Mouse (Mus musculus): ENCODE measurements around the gene Dnah2. TPM values are rescaled to one million over a fixed set of nuclear protein-coding genes. Genes with fewer than 3 reads are reported as not detected.

The Dnah2 gene
- polyA plus RNA-seq, 1 experiment = 0.22 TPM

- TF ChIP-seq POLR2A (IDR thresholded peaks at IDR 0.05; ENCODE audit: low read depth, low read length) = no peak
- no peak for TF ChIP-seq CTCF (IDR thresholded peaks at IDR 0.05; ENCODE audit: extremely low read depth, insufficient read length, insufficient replicate concordance, low read depth, low read length)
- Histone ChIP-seq H3K27me3 (ENCODE audit: control insufficient read depth, insufficient read depth, low read length) (no peaks in the 10 kb centered on the region), H3K36me3 (ENCODE audit: control insufficient read depth, insufficient read depth, low read length) (peaks cover 68% of the 10 kb centered on the region), H3K4me1 (ENCODE audit: control insufficient read depth, insufficient read depth, insufficient read length, low read length) (peaks cover 15% of the 10 kb centered on the region), H3K27ac (ENCODE audit: insufficient read depth, low read depth, low read length) (no peak overlapping the region), H3K4me3 (ENCODE audit: low read depth, low read length) (no peak overlapping the region)
- 92% methylated on average over 24 of the region's 24 CpGs for WGBS
These were observed 143.3 kb downstream of the Dnah2 start for GRCm38 (mm10) chr11:69405397-69406200.

GRCm38 (mm10) chr11:69404595-69405396 is 144.1 kb downstream of the Dnah2 start:
- no peaks in the 10 kb centered on the region for H3K27me3 ChIP-seq (ENCODE audit: control insufficient read depth, insufficient read depth, low read length)
- peaks cover 15% of the 10 kb centered on the region for H3K4me1 ChIP-seq (ENCODE audit: control insufficient read depth, insufficient read depth, insufficient read length, low read length)
- H3K36me3 ChIP-seq (ENCODE audit: control insufficient read depth, insufficient read depth, low read length) = peaks cover 76% of the 10 kb centered on the region
- no peak overlapping the region for H3K27ac ChIP-seq (ENCODE audit: insufficient read depth, low read depth, low read length)
- WGBS = 91% methylated on average over 24 of the region's 24 CpGs
- H3K4me3 ChIP-seq (ENCODE audit: low read depth, low read length) = no peak overlapping the region
- TF ChIP-seq POLR2A (IDR thresholded peaks at IDR 0.05; ENCODE audit: low read depth, low read length) = no peak
- no peak for TF ChIP-seq CTCF (IDR thresholded peaks at IDR 0.05; ENCODE audit: extremely low read depth, insufficient read length, insufficient replicate concordance, low read depth, low read length)

GRCm38 (mm10) chr11:69403691-69404594 is 145.0 kb downstream of the Dnah2 start:
- H3K4me3 ChIP-seq (ENCODE audit: low read depth, low read length) = no peak overlapping the region
- no peak overlapping the region for H3K27ac ChIP-seq (ENCODE audit: insufficient read depth, low read depth, low read length)
- H3K4me1 ChIP-seq (ENCODE audit: control insufficient read depth, insufficient read depth, insufficient read length, low read length) = peaks cover 15% of the 10 kb centered on the region
- H3K27me3 ChIP-seq (ENCODE audit: control insufficient read depth, insufficient read depth, low read length) = no peaks in the 10 kb centered on the region
- no peak for TF ChIP-seq POLR2A (IDR thresholded peaks at IDR 0.05; ENCODE audit: low read depth, low read length)
- TF ChIP-seq CTCF (IDR thresholded peaks at IDR 0.05; ENCODE audit: extremely low read depth, insufficient read length, insufficient replicate concordance, low read depth, low read length) = no peak
- WGBS = 91% methylated on average over 38 of the region's 38 CpGs
- H3K36me3 ChIP-seq (ENCODE audit: control insufficient read depth, insufficient read depth, low read length) = peaks cover 82% of the 10 kb centered on the region

GRCm38 (mm10) chr11:69401987-69402386 is 146.9 kb downstream of the Dnah2 start:
- Histone ChIP-seq H3K27me3 (ENCODE audit: control insufficient read depth, insufficient read depth, low read length) (no peaks in the 10 kb centered on the region), H3K36me3 (ENCODE audit: control insufficient read depth, insufficient read depth, low read length) (peaks cover 71% of the 10 kb centered on the region), H3K4me3 (ENCODE audit: low read depth, low read length) (no peak overlapping the region), H3K27ac (ENCODE audit: insufficient read depth, low read depth, low read length) (no peak overlapping the region), H3K4me1 (ENCODE audit: control insufficient read depth, insufficient read depth, insufficient read length, low read length) (peaks cover 4% of the 10 kb centered on the region; the same call in 1 of the 2 replicates)
- TF ChIP-seq CTCF (IDR thresholded peaks at IDR 0.05; ENCODE audit: extremely low read depth, insufficient read length, insufficient replicate concordance, low read depth, low read length) = no peak
- no peak for TF ChIP-seq POLR2A (IDR thresholded peaks at IDR 0.05; ENCODE audit: low read depth, low read length)
- 88% methylated on average over 12 of the region's 12 CpGs for WGBS

GRCm38 (mm10) chr11:69401210-69401637 is 147.7 kb downstream of the Dnah2 start:
- 9% methylated on average over 22 of the region's 22 CpGs for WGBS
- peaks cover 5% of the 10 kb centered on the region for H3K4me1 ChIP-seq (ENCODE audit: control insufficient read depth, insufficient read depth, insufficient read length, low read length)
- no peaks in the 10 kb centered on the region for H3K27me3 ChIP-seq (ENCODE audit: control insufficient read depth, insufficient read depth, low read length)
- peaks cover 63% of the 10 kb centered on the region for H3K36me3 ChIP-seq (ENCODE audit: control insufficient read depth, insufficient read depth, low read length)
- no peak overlapping the region for H3K27ac ChIP-seq (ENCODE audit: insufficient read depth, low read depth, low read length)
- TF ChIP-seq POLR2A (IDR thresholded peaks at IDR 0.05; ENCODE audit: low read depth, low read length) (no peak), CTCF (IDR thresholded peaks at IDR 0.05; ENCODE audit: extremely low read depth, insufficient read length, insufficient replicate concordance, low read depth, low read length) (peak; percentile 89; the same call in 1 of the 2 replicates)
- no peak overlapping the region for H3K4me3 ChIP-seq (ENCODE audit: low read depth, low read length)

GRCm38 (mm10) chr11:69400083-69400850 is 148.6 kb downstream of the Dnah2 start:
- 90% methylated on average over 25 of the region's 25 CpGs for WGBS
- Histone ChIP-seq H3K4me3 (ENCODE audit: low read depth, low read length) (peak overlapping the region; percentile 14), H3K4me1 (ENCODE audit: control insufficient read depth, insufficient read depth, insufficient read length, low read length) (peaks cover 5% of the 10 kb centered on the region), H3K27ac (ENCODE audit: insufficient read depth, low read depth, low read length) (no peak overlapping the region), H3K27me3 (ENCODE audit: control insufficient read depth, insufficient read depth, low read length) (no peaks in the 10 kb centered on the region), H3K36me3 (ENCODE audit: control insufficient read depth, insufficient read depth, low read length) (peaks cover 54% of the 10 kb centered on the region)
- TF ChIP-seq POLR2A (IDR thresholded peaks at IDR 0.05; ENCODE audit: low read depth, low read length) (no peak), CTCF (IDR thresholded peaks at IDR 0.05; ENCODE audit: extremely low read depth, insufficient read length, insufficient replicate concordance, low read depth, low read length) (no peak)
